Mouse (Mus musculus): Measurements from ENCODE around the gene Pfas.

DNA sequence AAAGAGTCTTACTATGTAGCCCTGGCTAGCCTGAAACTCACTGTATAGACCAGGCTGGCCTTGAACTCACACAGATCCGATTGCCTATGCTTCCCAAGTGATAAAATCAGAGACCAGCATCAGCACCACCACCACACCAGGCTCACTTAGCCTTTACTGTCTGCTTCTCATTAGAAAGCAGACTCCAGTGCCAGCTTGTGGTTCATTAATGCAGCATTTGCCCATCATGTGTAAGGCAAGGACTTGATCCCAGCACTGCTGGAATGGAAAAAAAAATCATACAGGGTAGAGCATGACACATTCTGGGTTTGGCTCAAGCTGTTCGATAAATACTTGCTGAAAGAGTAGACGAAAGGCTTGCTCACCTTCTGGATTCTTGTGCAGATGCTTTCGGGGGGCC lies 62.3 kb downstream of the Pfas start:
- TF ChIP-seq POLR2A (IDR thresholded peaks at IDR 0.05; ENCODE audit: insufficient read length, low read depth) (no peak), MAX (IDR thresholded peaks at IDR 0.05; ENCODE audit: low read depth) (no peak), POLR2AphosphoS2 (IDR thresholded peaks at IDR 0.05; ENCODE audit: insufficient read length, low read depth) (no peak), TCF3 (IDR thresholded peaks at IDR 0.05; ENCODE audit: insufficient read length, low read depth) (no peak), USF1 (IDR thresholded peaks at IDR 0.05; ENCODE audit: low read depth) (no peak), TCF12 (IDR thresholded peaks at IDR 0.05; ENCODE audit: insufficient read depth, poor library complexity, severe bottlenecking) (no peak), MYOG (IDR thresholded peaks at IDR 0.05; ENCODE audit: control insufficient read depth in 1 of 3, insufficient read depth in 1 of 3, insufficient read length in 2 of 3, low read depth in 2 of 3) (no peak), MYOD1 (IDR thresholded peaks at IDR 0.05; ENCODE audit: control insufficient read depth in 1 of 3, insufficient read length in 2 of 3, low read depth in 2 of 3) (no peak)
